Mouse (Mus musculus): ENCODE results near the gene Gm2916. TPM values are rescaled to one million over a fixed set of nuclear protein-coding genes. Genes with fewer than 3 reads are reported as not detected.
"Not testable (repeated sequence)": the region's sequence is repeated elsewhere in the genome, so short reads cannot be mapped to it uniquely, and the experiment has no call there.

Gene Gm2916
- not detected in 2 replicates for polyA plus RNA-seq (2012; rRNA removed)

GRCm38 (mm10) chr14:3883872-3884271 lies at the start of gene Gm2916:
Gene Gm2916 (plus strand): TSS chr14:3884172.
- DNase-seq (ENCODE audit: low read depth), result not testable (repeated sequence)

DNA sequence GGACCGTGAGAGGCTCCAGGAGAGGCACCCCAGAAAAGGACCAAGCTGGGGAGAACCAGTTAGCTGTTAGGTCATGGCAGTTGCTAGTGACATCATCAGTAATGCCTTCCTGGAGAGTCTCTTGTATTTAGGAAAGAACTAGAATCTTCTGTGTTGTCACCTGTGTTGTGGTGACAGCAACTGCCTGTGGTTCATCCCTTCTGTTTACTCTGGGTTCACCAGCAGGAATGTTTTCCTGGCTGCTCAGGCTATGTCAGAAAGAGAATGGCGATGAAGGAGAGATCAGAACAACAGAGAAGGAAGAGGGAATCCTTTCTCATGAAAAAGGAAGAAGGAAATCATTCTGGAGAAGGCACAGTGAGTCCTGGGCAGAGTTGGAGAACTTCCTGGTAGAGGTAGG lies 38.0 kb upstream of the Gm2916 start, which contains the start of gene Gm3033:
Gene Gm3033 (plus strand): TSS at position 301 of the 400 bp plus-strand sequence.
- not testable (repeated sequence) for DNase-seq (ENCODE audit: low read depth)

DNA sequence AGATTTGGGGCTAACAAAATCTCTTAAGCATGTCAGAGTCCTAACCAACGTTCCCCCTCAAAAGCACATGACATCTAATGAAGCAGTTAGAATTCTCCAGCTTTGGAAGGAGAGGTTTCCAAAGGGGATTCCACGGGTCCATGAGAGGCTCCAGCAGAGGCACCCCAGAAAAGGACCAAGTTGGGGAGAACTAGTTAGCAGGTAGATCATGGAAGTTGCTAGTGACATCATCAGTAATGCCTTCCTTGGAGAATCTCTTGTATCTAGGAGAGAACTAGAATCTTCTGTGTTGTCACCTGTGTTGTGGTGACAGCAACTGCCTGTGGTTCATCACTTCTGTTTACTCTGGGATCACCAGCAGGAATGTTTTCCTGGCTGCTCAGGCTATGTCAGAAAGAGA lies 47.5 kb downstream of the Gm2916 start, which contains the start of gene Gm3029:
Gene Gm3029 (plus strand): TSS at position 301 of the 400 bp plus-strand sequence.
- DNase-seq (ENCODE audit: low read depth), result not testable (repeated sequence)

DNA sequence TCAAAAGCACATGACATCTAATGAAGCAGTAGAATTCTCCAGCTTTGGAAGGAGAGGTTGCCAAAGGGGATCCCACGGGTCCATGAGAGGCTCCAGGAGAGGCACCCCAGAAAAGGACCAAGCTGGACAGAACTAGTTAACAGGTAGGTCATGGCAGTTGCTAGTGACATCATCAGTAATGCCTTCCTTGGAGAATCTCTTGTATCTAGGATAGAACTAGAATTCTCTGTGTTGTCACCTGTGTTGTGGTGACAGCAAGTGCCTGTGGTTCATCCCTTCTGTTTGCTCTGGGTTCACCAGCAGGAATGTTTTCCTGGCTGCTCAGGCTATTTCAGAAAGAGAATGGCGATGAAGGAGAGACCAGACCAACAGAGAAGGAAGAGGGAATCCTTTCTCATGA lies 79.3 kb downstream of the Gm2916 start, which contains the start of gene Gm3095:
Gene Gm3095 (plus strand): TSS at position 301 of the 400 bp plus-strand sequence.
- not testable (repeated sequence) for DNase-seq (ENCODE audit: low read depth)

Other genes with a start within 250 kb of the Gm2916 start
- not detected in 2 replicates for gene Gm3012, start 249.7 kb upstream of the Gm2916 start, polyA plus RNA-seq (2012; rRNA removed)
- 6.1 and 6.5 TPM in 2 replicates for gene Gm3020, start 232.1 kb upstream of the Gm2916 start, polyA plus RNA-seq (2012; rRNA removed)
- gene Gm3043, start 195.4 kb upstream of the Gm2916 start, polyA plus RNA-seq (2012; rRNA removed), result not detected in 2 replicates
- 6.7 and 7.2 TPM in 2 replicates for gene Gm3002, start 74.1 kb upstream of the Gm2916 start, polyA plus RNA-seq (2012; rRNA removed)
- gene Gm3033, start 37.9 kb upstream of the Gm2916 start, polyA plus RNA-seq (2012; rRNA removed), result 0.14 TPM in 1 of 2 replicates, not detected in the other
- not detected in 2 replicates for gene Gm3029, start 47.6 kb downstream of the Gm2916 start, polyA plus RNA-seq (2012; rRNA removed)
- gene Gm3095, start 79.4 kb downstream of the Gm2916 start, polyA plus RNA-seq (2012; rRNA removed), result 0.93 and 1.7 TPM in 2 replicates
- not detected in 2 replicates for gene Gm3099, start 114.2 kb downstream of the Gm2916 start, polyA plus RNA-seq (2012; rRNA removed)
- 5.6 and 6.0 TPM in 2 replicates for gene Gm5796, start 139.8 kb downstream of the Gm2916 start, polyA plus RNA-seq (2012; rRNA removed)
- gene Gm3115, start 199.9 kb downstream of the Gm2916 start, polyA plus RNA-seq (2012; rRNA removed), result not detected in 2 replicates
- gene Gm8108, start 226.4 kb downstream of the Gm2916 start, polyA plus RNA-seq (2012; rRNA removed), result 5.7 and 7.1 TPM in 2 replicates

Measured in brain, embryonic 14.5 days (tissue).